Mouse (Mus musculus): ENCODE measurements around the gene Colq.
A peak's percentile ranks its signal among the peaks of the same experiment; 100 is the strongest.

Gene Colq

GRCm38 (mm10) chr14:31574903-31575665 lies 16.1 kb downstream of the Colq start:
- no peak for DNase-seq

- DNase-seq, result peak; percentile 14
These were observed 18.5 kb downstream of the Colq start for GRCm38 (mm10) chr14:31572561-31573175.

GRCm38 (mm10) chr14:31571419-31571818 lies 19.7 kb downstream of the Colq start:
- DNase-seq, result no peak

GRCm38 (mm10) chr14:31570131-31570951 lies 20.8 kb downstream of the Colq start:
- no peak for DNase-seq

- DNase-seq, result no peak
These were observed 22.0 kb downstream of the Colq start for GRCm38 (mm10) chr14:31569151-31569631.

- no peak for DNase-seq
These were observed 25.5 kb downstream of the Colq start for GRCm38 (mm10) chr14:31565478-31566212.

- DNase-seq, result no peak
These were observed 26.5 kb downstream of the Colq start for GRCm38 (mm10) chr14:31564452-31565179.

- DNase-seq, result no peak
These were observed 30.3 kb downstream of the Colq start for GRCm38 (mm10) chr14:31560886-31561285.

GRCm38 (mm10) chr14:31559216-31559615 lies 31.9 kb downstream of the Colq start:
- DNase-seq, result no peak

- DNase-seq, result no peak
These were observed 33.4 kb downstream of the Colq start for GRCm38 (mm10) chr14:31557784-31558183.

GRCm38 (mm10) chr14:31557273-31557672 lies 33.9 kb downstream of the Colq start:
- peak; percentile 17 for DNase-seq

GRCm38 (mm10) chr14:31556526-31557260 lies 34.5 kb downstream of the Colq start:
- DNase-seq, result no peak

- no peak for DNase-seq
These were observed 35.1 kb downstream of the Colq start for GRCm38 (mm10) chr14:31555963-31556434.

GRCm38 (mm10) chr14:31555021-31555420 lies 36.1 kb downstream of the Colq start:
- no peak for DNase-seq

GRCm38 (mm10) chr14:31543885-31544442 lies 47.2 kb downstream of the Colq start:
- DNase-seq, result no peak

GRCm38 (mm10) chr14:31537298-31537697 lies 53.8 kb downstream of the Colq start:
- peak; percentile 52 for DNase-seq

- no peak for DNase-seq
These were observed 58.5 kb downstream of the Colq start for GRCm38 (mm10) chr14:31532656-31533055.

GRCm38 (mm10) chr14:31531506-31532148 lies 59.5 kb downstream of the Colq start:
- no peak for DNase-seq

GRCm38 (mm10) chr14:31530847-31531246 lies 60.3 kb downstream of the Colq start:
- DNase-seq, result no peak
